Mouse (Mus musculus) spleen, adult 2 months (tissue): Measurements from ENCODE around the gene Socs5.

Source experiments
- CTCF ChIP-seq: fragments of 200-500 bp; IDR thresholded peaks from 2 replicates; pipeline ENCODE4 v1.5.1; 2011; ENCODE audit warnings: mild to moderate bottlenecking, inconsistent platforms; ENCODE audit not compliant: insufficient read depth, insufficient read length, insufficient replicate concordance; ENCODE audit errors: extremely low read depth
- POLR2A ChIP-seq: fragments of 200-500 bp; IDR thresholded peaks from 2 replicates; pipeline ENCODE4 v1.6.1; 2011; ENCODE audit warnings: low read depth, low read length, inconsistent platforms

- no peak for TF ChIP-seq CTCF
- TF ChIP-seq POLR2A: no peak
Measured at GRCm38 (mm10) chr17:87073470-87073869, 34.0 kb upstream of the Socs5 start.
